Mouse (Mus musculus) lung, adult 2 months (tissue): Measurements from ENCODE around the gene Brap.

Experiments used
- CTCF ChIP-seq: fragments of 200-500 bp; IDR thresholded peaks from 2 replicates; pipeline ENCODE4 v1.5.1; 2011; ENCODE audit warnings: mild to moderate bottlenecking, low read length, control low read depth; ENCODE audit not compliant: insufficient read depth
- POLR2A ChIP-seq: fragments of 200-500 bp; IDR thresholded peaks from 2 replicates; pipeline ENCODE4 v1.6.1; 2011; ENCODE audit warnings: low read depth, mild to moderate bottlenecking, control low read depth, low read length, borderline replicate concordance; ENCODE audit errors: extremely low read depth

DNA sequence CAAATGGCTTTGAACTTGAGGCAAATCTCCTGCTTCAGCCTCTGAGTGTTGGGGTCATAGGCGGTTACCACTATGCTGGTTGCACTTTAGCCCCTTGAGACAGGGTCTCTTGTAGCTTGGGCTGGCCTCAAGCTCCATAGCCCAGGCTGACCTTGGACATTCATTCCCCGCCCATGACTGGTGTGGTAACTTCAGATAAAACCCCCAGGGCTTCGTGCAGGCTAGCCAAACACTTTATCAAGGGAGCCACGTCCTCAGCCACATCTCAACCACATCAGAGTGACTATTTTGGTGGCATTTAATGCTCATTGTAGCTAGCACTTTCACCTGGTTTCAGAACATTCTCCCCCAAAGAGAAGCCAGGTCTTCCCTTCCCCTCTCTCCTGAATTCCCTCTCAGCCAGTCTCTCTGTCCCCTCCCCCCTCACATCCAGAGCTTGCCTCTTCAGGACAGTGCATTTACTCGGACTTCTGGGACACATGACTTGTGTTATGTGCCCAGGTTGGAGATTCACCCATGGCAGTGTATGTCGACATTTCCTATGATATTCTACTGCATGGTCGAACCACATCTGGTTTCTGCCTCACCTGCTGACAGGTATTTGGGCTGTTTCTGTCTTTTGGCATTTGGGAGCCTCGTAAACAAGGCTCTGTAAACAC lies 40.9 kb downstream of the Brap start:
- TF ChIP-seq CTCF (no peak), POLR2A (no peak)
